Mouse (Mus musculus): ENCODE measurements at regions not wholly inside any gene's neighbourhood (a gene's known extent, or its start where the extent isn't known, plus 50 kb on each side); places are given as distances from the start of the nearest gene placed in this dataset.

GRCm38 (mm10) chr2:92809226-92809625 lies 105.7 kb upstream of the Syt13 start:
- TF ChIP-seq CTCF (IDR thresholded peaks at IDR 0.05; ENCODE audit: borderline replicate concordance, control insufficient read depth, extremely low read depth, insufficient read depth, low read length, poor library complexity) = no peak
- TF ChIP-seq POLR2A (IDR thresholded peaks at IDR 0.05; ENCODE audit: control insufficient read depth, extremely low read depth, insufficient read depth, low read length, poor library complexity) = no peak

Data from thymus, adult 2 months (tissue).